Mouse (Mus musculus) left cerebral cortex, adult 11 months (tissue): ENCODE measurements around the gene Gm3286.
"Not testable (repeated sequence)": the region's sequence is repeated elsewhere in the genome, so short reads cannot be mapped to it uniquely, and the experiment has no call there.

Experiments
- DNase-seq: peaks from one replicate; pipeline ENCODE4 v3.0.0; 2022; ENCODE audit warnings: low spot score

The Gm3286 gene

DNA sequence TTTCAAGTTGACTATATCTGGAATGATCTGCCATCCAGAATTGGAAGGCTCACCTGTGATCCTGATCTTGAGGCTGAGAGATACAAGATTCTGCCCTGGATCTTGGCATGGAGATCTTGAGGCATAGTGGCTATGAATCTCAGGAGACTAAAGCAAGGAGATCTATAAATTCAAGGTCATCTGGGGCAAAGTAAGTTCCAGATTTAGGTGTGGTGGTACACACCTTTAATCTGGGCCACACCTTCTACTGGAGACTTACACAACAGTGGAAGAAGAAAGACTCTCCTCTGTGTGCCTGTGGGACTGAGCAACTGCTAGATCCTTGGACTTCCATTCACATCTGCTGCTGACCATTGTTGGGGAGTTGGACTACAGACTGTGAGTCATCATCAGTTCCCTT, at the start of gene Gm3286:
Gene Gm3286 (plus strand): TSS at position 301 of the 400 bp plus-strand sequence.
- not testable (repeated sequence) for DNase-seq
